Mouse (Mus musculus) ES-E14 (cell line): ENCODE measurements at regions not wholly inside any gene's neighbourhood (a gene's known extent, or its start where the extent isn't known, plus 50 kb on each side); places are given as distances from the start of the nearest gene placed in this dataset.

Source experiments
- HCFC1 ChIP-seq: IDR thresholded peaks from 2 replicates; pipeline ENCODE4 v1.6.1; 2012; ENCODE audit warnings: low read length, inconsistent platforms, borderline replicate concordance; ENCODE audit not compliant: insufficient read depth
- MAFK ChIP-seq: IDR thresholded peaks from 2 replicates; pipeline ENCODE4 v1.6.1; 2014; ENCODE audit warnings: mild to moderate bottlenecking, low read depth, low read length, inconsistent platforms; ENCODE audit not compliant: insufficient read depth
- ZC3H11A ChIP-seq: IDR thresholded peaks from 2 replicates; pipeline ENCODE4 v1.6.1; 2012; ENCODE audit warnings: low read depth, mild to moderate bottlenecking, inconsistent platforms, low read length, borderline replicate concordance
- ZNF384 ChIP-seq: IDR thresholded peaks from 2 replicates; pipeline ENCODE4 v1.6.1; 2012; ENCODE audit warnings: low read depth, low read length, inconsistent platforms

DNA sequence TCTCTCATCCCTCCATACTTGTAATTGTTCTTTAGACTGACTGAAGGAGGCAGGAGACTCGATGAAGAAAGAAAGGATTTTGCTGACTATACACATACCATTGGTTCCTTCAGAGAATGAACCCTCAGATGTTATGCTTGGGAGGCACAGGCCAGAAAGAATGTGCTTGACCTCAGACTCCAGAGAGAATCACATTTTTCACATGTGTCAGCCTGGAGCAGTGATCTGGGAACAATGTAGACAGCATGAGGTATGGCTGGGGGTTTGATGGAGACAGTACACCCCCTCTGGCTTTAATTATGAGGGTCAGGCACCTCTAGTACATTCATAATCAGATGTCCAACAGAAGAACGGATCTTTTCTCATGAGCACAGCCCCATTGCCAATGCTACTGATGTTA lies 70.3 kb upstream of the Cobl start:
- TF ChIP-seq ZNF384 = no peak
- no peak for TF ChIP-seq HCFC1
- TF ChIP-seq ZC3H11A = no peak
- TF ChIP-seq MAFK = no peak
